Mouse (Mus musculus) kidney, adult 11 months (tissue): ENCODE measurements around the gene Crygf.
"Not testable (repeated sequence)": the region's sequence is repeated elsewhere in the genome, so short reads cannot be mapped to it uniquely, and the experiment has no call there.

Source experiments
- DNase-seq: peaks from one replicate; pipeline ENCODE4 v3.0.0; 2022

Crygf gene

DNA sequence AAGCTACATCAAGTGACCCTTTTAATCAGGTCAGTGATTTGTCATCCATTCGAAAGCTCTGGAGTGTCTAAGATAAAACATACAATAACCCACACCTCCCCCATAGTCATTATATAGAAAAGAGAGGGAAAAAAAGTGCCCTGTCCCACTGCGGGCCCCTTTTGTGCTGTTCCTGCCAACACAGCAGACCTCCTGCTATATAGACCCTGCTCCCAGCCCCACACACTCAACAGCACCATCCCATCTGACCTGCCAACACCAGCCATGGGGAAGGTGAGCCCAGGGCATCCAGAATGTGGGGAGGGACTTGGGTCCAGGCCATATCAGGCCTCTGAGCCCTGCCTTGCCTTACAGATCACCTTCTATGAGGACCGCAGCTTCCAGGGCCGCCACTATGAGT is at the start of gene Crygf:
Gene Crygf, plus strand, starts transcription at position 227 of the 400 bp plus-strand sequence.
- no peak for DNase-seq

DNA sequence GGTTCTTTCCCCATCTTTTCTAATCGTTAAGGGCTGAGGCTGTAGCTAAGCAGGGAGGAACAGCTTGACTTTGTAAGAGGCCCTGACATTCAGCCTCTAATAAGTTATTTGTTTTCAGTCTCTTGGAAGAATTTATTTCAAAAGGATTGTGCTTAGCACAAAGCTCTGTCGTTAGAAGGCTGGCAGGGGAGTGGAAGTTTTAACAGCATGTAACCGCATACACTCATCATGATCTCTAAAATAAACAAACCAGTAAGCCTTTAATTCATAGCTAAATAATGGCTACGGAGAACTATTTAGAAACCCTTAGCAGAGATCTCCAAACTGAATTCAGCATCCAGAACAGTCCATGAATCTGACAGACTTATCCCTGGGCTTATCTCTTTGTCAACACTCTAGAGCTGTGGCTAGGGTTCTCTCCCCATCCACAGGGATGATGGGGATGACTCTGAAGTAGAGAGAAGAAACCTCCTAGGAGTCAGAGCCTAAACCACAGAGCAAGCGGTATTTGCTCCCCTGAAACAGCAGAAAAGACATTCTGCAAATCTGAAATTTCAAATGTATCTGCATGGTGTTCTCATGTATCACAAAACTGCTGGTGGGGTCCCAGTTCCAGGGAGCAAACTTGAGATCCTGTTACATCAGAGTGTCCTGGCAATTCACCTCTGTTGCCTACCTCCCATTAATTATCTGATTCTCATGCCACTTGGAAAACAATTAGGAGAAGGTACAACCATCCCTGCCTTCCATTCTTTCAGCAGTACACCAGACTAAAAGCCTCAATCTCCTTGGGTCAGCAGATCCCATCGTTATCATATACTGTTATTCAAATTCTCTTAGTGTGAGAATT is 734 bp upstream of the Crygf start:
- no peak for DNase-seq

DNA sequence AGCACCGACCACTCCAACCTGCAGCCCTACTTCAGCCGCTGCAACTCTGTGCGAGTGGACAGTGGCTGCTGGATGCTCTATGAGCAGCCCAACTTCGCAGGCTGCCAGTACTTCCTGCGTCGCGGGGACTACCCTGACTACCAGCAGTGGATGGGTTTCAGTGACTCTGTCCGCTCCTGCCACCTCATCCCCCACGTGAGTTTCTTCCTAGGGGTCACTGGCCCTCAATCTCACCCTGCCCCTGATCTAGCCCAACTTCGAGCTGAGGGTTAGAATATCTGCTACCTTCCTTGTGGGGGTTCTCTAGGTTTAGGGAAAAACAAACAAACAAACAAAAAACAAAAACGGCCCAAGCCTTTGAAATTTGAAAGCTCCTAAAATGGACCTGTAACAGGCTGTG is 376 bp downstream of the Crygf start:
- DNase-seq = not testable (repeated sequence)

DNA sequence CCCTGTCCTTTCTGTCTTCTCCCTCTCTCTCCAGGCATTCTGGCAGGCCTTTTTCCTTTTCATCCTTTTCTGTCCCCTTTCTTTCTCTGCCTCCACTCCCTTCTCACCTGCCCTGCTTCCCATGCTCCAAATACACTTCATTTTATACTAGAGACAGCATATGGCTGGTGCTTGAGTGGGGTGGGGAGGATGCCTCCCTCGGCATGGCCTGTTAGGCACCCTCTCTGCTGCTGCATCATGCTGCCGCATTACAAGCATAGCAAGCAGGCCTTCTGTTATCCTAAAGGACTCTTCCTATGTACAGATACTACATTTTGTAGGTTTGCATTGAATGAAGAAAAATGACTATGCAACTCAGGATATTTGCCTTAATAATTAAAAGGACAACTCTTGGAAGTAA is 3.7 kb downstream of the Crygf start:
- DNase-seq = no peak

DNA sequence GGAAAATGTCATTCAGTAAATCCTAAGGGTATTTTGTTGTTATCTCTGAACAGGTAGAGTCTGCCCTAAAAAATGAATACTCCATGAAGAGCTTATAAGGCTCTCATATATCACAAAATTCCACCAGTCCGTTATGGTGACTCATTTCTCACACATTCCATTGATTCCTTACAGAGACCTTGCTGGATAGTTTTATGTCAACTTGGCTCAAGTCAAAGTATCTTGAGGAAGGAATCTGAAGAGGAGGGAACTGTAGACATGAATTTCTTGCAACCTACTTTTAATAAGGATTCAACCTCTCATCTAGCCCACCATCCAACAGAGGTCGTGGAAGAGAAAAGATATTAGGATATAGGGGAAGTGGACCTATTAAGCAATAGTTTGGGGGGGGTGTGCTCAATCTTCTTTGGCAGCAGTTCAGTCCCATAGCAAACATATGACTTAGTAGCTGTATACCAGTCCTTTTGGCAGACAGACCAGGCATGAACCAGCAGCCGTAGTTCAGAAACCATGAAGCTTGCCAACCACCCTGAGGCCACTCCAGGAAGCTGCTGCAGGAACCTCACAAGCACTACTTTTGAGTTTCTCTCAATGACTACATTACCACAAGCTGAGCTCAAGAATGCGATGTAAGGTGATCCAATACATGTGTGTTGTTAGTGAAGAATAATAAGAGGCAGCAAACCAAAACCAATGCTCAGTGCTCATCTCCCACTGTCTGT is 5.9 kb downstream of the Crygf start:
- DNase-seq = no peak
